Mouse (Mus musculus) thymus, adult 18-20 months (tissue): Measurements from ENCODE around the gene 1700007K13Rik.

ENCODE experiments used
- DNase-seq, 2 experiments: peaks; one replicate each; pipeline ENCODE4 v3.0.0; 2022; ENCODE audit warnings: mixed read lengths in 2 of 2

1700007K13Rik gene

GRCm38 (mm10) chr2:28414757-28415137 lies 51.4 kb downstream of the 1700007K13Rik start:
- no peak for DNase-seq

GRCm38 (mm10) chr2:28414116-28414756 lies 51.9 kb downstream of the 1700007K13Rik start:
- no peak for DNase-seq

GRCm38 (mm10) chr2:28412936-28413335 lies 53.2 kb downstream of the 1700007K13Rik start:
- no peak for DNase-seq
